Mouse (Mus musculus) limb, embryonic 13.5 days (tissue): ENCODE data around the gene Mbd6. TPM values are rescaled to one million over a fixed set of nuclear protein-coding genes. Genes with fewer than 3 reads are reported as not detected.

Experiments
- ATAC-seq: fragments of 200-750 bp; cut with Nextera tagmentation; 2 replicates; pipeline ENCODE4 v1.8.0; 2017; ENCODE audit warnings: low read depth, moderate number of reproducible peaks, moderate TSS enrichment; ENCODE audit not compliant: low FRiP score
- H3K27ac ChIP-seq: fragments of 300-500 bp; sonication (generic); 2 replicates; pipeline ENCODE4 v1.5.1; 2015; ENCODE audit warnings: inconsistent platforms, mild to moderate bottlenecking, moderate library complexity
- H3K27me3 ChIP-seq: fragments of 300-500 bp; sonication (generic); 2 replicates; pipeline ENCODE4 v1.6.1; 2015; ENCODE audit warnings: mild to moderate bottlenecking, inconsistent platforms
- H3K36me3 ChIP-seq: fragments of 300-500 bp; sonication (generic); 2 replicates; pipeline ENCODE4 v1.6.1; 2015; ENCODE audit warnings: inconsistent platforms, mild to moderate bottlenecking, moderate library complexity
- H3K4me1 ChIP-seq: fragments of 300-500 bp; sonication (generic); 2 replicates; pipeline ENCODE4 v1.6.1; 2015; ENCODE audit warnings: inconsistent platforms
- H3K4me2 ChIP-seq: fragments of 300-500 bp; sonication (generic); replicated peaks from 2 replicates; pipeline ENCODE4 v1.6.1; 2015; ENCODE audit warnings: inconsistent platforms, mild to moderate bottlenecking, moderate library complexity
- H3K4me3 ChIP-seq: fragments of 300-500 bp; sonication (generic); 2 replicates; pipeline ENCODE4 v1.5.1; 2015; ENCODE audit warnings: moderate library complexity, mild to moderate bottlenecking, inconsistent platforms
- H3K9ac ChIP-seq: fragments of 300-500 bp; sonication (generic); 2 replicates; pipeline ENCODE4 v1.6.1; 2015; ENCODE audit warnings: mild to moderate bottlenecking, inconsistent platforms
- H3K9me3 ChIP-seq: fragments of 300-500 bp; sonication (generic); 2 replicates; pipeline ENCODE4 v1.6.1; 2016; ENCODE audit warnings: inconsistent platforms
- WGBS: fragments of 180-500 bp; shearing (Covaris S2); methylation state at CpG from one replicate; pipeline ENCODE4 v1.1.7; 2015; 5-methylcytosine and 5-hydroxymethylcytosine counted together
- polyA plus RNA-seq: library from polyadenylated mRNA; unstranded; fragments of >200 nt; fragmentation: Nextera tagmentation; extraction: Ambion mirVana; gene quantifications from 2 replicates; pipeline ENCODE4 v1.2.1, GENCODE M21; 2015

Gene Mbd6
- polyA plus RNA-seq, result 15.0 and 16.7 TPM in 2 replicates

DNA sequence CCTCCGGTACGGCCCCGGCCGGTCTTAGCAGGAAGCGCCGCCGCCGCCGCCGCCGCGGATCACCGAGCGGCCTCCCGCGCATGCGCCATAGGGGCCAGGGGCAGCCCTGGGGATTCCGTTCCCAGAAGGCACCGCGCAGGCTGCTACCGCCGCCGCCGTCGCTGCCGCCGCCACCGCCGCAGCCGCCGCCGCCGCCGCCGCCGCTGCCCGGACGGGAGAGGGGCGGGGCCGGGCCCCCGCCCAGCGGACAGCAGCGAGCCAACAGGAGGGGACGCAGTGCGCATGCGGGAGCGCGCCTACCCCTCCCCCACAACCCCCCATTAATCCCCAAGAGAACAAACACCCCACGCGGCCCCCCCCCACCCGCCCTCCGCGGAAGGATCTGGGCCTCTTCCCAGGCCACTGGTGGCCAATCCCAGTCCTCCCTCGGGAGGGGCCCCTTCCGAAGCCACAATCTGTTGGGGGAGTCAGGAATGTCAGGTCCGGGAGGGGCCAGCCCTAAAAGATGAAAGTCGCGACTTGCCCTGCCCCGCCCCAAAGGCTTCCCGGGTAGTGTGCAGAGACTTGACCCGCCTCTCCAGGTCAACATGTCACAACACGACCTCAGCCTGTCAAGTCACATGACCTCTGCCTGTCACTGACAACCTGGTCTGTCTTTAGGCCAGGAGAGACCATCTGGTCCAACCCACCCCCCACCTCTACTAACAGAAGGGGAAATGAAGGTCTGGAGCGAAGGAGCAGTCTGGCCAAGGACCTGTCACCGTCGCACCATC lies at the start of gene Mbd6:
Mbd6 (minus strand) TSS at position 219 of the 773 bp plus-strand sequence.
- H3K9ac ChIP-seq, result peak within 1 kb of the TSS; percentile 82
- ATAC-seq, result peak; percentile 12
- no peaks in the 10 kb centered on the region for H3K9me3 ChIP-seq
- H3K4me2 ChIP-seq, result peak within 1 kb of the TSS; percentile 95
- under 1% methylated on average over 31 of the region's 65 CpGs for WGBS
- peaks cover 61% of the 10 kb centered on the region for H3K4me1 ChIP-seq
- H3K4me3 ChIP-seq, result peak within 1 kb of the TSS; percentile 70
- peaks cover 46% of the 10 kb centered on the region for H3K36me3 ChIP-seq
- H3K27ac ChIP-seq, result peak within 1 kb of the TSS; percentile 98
- H3K27me3 ChIP-seq, result no peaks in the 10 kb centered on the region

GRCm38 (mm10) chr10:127337536-127338099 lies 48.8 kb upstream of the Mbd6 start:
- WGBS, result 78% methylated on average over 6 of the region's 6 CpGs
- Histone ChIP-seq H3K4me2 (no peak overlapping the region), H3K4me1 (peaks cover 29% of the 10 kb centered on the region), H3K27me3 (no peaks in the 10 kb centered on the region), H3K4me3 (no peak overlapping the region), H3K9ac (no peak overlapping the region), H3K36me3 (peaks cover 44% of the 10 kb centered on the region), H3K9me3 (no peaks in the 10 kb centered on the region), H3K27ac (no peak overlapping the region)
- no peak for ATAC-seq

GRCm38 (mm10) chr10:127336952-127337351 lies 48.1 kb upstream of the Mbd6 start:
- Histone ChIP-seq H3K27me3 (no peaks in the 10 kb centered on the region), H3K4me2 (no peak overlapping the region), H3K9ac (no peak overlapping the region), H3K4me1 (peaks cover 25% of the 10 kb centered on the region), H3K9me3 (no peaks in the 10 kb centered on the region), H3K36me3 (peaks cover 51% of the 10 kb centered on the region), H3K4me3 (no peak overlapping the region), H3K27ac (no peak overlapping the region)
- 70% methylated on average over 5 of the region's 5 CpGs for WGBS
- ATAC-seq, result no peak

- peaks cover 13% of the 10 kb centered on the region for H3K4me1 ChIP-seq
- no peaks in the 10 kb centered on the region for H3K9me3 ChIP-seq
- ATAC-seq, result no peak
- H3K9ac ChIP-seq, result no peak overlapping the region
- no peak overlapping the region for H3K4me3 ChIP-seq
- peaks cover 68% of the 10 kb centered on the region for H3K36me3 ChIP-seq
- WGBS, result 76% methylated on average over 1 of the region's 1 CpGs
- H3K27me3 ChIP-seq, result 0 out of 2 replicates have a peak, but pooled peaks cover 5% of the 10 kb centered on the region
- H3K27ac ChIP-seq, result no peak overlapping the region
- no peak overlapping the region for H3K4me2 ChIP-seq
These were observed 46.5 kb upstream of the Mbd6 start for GRCm38 (mm10) chr10:127335271-127335670.

- peaks cover 3% of the 10 kb centered on the region; the same call in 1 of the 2 replicates for H3K4me1 ChIP-seq
- H3K27ac ChIP-seq, result no peak overlapping the region
- 75% methylated on average over 5 of the region's 5 CpGs for WGBS
- H3K27me3 ChIP-seq, result peaks cover 16% of the 10 kb centered on the region
- no peak overlapping the region for H3K4me3 ChIP-seq
- H3K9ac ChIP-seq, result no peak overlapping the region
- H3K36me3 ChIP-seq, result peaks cover 72% of the 10 kb centered on the region
- H3K9me3 ChIP-seq, result no peaks in the 10 kb centered on the region
- ATAC-seq, result no peak
- no peak overlapping the region for H3K4me2 ChIP-seq
These were observed 44.3 kb upstream of the Mbd6 start for GRCm38 (mm10) chr10:127333152-127333551.

GRCm38 (mm10) chr10:127332211-127332874 lies 43.5 kb upstream of the Mbd6 start:
- no peak overlapping the region for H3K27ac ChIP-seq
- 43% methylated on average over 31 of the region's 31 CpGs for WGBS
- H3K27me3 ChIP-seq, result peaks cover 24% of the 10 kb centered on the region
- ATAC-seq, result no peak
- H3K9ac ChIP-seq, result no peak overlapping the region
- H3K4me3 ChIP-seq, result no peak overlapping the region
- H3K36me3 ChIP-seq, result peaks cover 65% of the 10 kb centered on the region
- 0 out of 2 replicates have a peak overlapping the region, but pooled peaks have one; percentile 16 for H3K4me2 ChIP-seq
- H3K9me3 ChIP-seq, result no peaks in the 10 kb centered on the region
- no peaks in the 10 kb centered on the region for H3K4me1 ChIP-seq

DNA sequence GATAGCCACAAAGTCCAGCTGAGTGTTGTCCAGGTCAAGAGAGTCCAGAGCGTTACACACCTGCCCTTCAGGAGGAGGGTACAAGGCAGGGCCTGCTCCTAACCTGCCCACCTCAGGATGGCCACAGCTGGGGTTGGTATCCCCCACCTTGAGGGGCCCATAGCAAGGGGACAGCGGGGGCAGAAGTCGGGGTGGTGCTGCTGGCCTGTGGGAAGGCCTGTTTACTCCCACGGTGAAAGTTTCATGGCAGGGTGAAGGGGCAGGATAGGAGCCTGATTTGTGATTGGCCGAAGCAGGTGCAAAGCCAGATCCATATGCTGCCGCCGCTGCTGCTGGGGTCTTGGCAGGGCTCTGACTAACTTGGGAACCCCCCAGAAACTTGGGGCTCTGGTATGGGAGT lies 41.4 kb upstream of the Mbd6 start:
- H3K4me3 ChIP-seq, result no peak overlapping the region
- 82% methylated on average over 7 of the region's 7 CpGs for WGBS
- no peak overlapping the region for H3K27ac ChIP-seq
- no peak overlapping the region for H3K9ac ChIP-seq
- H3K4me1 ChIP-seq, result peaks cover 16% of the 10 kb centered on the region
- H3K27me3 ChIP-seq, result peaks cover 45% of the 10 kb centered on the region
- H3K9me3 ChIP-seq, result no peaks in the 10 kb centered on the region
- H3K4me2 ChIP-seq, result no peak overlapping the region
- no peak for ATAC-seq
- H3K36me3 ChIP-seq, result peaks cover 48% of the 10 kb centered on the region

DNA sequence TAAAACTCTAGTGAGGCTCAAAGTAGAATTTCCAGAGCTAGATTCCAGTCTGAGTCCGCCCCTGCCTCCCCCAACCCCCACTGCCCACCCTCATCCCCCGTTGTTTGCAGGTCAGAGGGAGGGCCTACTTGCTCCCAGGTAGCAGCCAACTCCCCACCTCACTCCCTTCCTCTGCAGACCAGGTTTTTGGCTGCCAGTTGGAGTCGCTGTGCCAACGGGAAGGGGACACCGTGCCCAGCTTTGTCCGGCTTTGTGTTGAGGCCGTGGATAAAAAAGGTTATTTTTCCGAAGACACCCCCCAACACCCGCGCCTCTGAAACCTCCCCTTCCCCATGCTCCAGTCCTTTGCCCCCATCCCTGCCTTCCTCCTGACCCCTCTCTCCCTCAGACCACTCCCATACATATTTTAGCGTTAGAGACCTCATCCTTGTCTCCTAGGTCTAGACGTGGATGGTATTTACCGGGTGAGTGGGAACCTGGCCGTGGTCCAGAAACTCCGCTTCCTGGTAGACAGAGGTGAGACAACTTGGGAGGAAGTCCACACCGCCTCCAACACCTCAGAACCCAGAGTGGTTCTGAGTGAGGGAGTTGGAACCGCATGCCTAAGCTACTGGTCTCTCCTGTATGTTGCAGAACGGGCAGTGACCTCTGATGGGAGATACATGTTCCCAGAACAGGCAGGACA lies 38.8 kb upstream of the Mbd6 start:
- peaks cover 27% of the 10 kb centered on the region for H3K36me3 ChIP-seq
- H3K4me2 ChIP-seq, result peak overlapping the region; percentile 96; the same call in 1 of the 2 replicates
- 47% methylated on average over 18 of the region's 18 CpGs for WGBS

GRCm38 (mm10) chr10:127326828-127327227 lies 38.0 kb upstream of the Mbd6 start:
- no peaks in the 10 kb centered on the region for H3K9me3 ChIP-seq
- WGBS, result 7% methylated on average over 29 of the region's 29 CpGs
- H3K4me2 ChIP-seq, result peak overlapping the region; percentile 96
- peak overlapping the region; percentile 56 for H3K4me3 ChIP-seq
- H3K9ac ChIP-seq, result peak overlapping the region; percentile 76
- ATAC-seq, result no peak
- peaks cover 65% of the 10 kb centered on the region for H3K27me3 ChIP-seq
- peaks cover 16% of the 10 kb centered on the region for H3K4me1 ChIP-seq
- peaks cover 20% of the 10 kb centered on the region for H3K36me3 ChIP-seq
- H3K27ac ChIP-seq, result no peak overlapping the region

More for the DNA sequence above, 38.8 kb upstream of the Mbd6 start:
- ATAC-seq, result no peak
- H3K9me3 ChIP-seq, result no peaks in the 10 kb centered on the region
- H3K4me1 ChIP-seq, result peaks cover 16% of the 10 kb centered on the region
- H3K4me3 ChIP-seq, result peak overlapping the region; percentile 56; the same call in 1 of the 2 replicates
- no peak overlapping the region for H3K27ac ChIP-seq
- H3K27me3 ChIP-seq, result peaks cover 59% of the 10 kb centered on the region
- no peak overlapping the region for H3K9ac ChIP-seq

GRCm38 (mm10) chr10:127326017-127326801 lies 37.4 kb upstream of the Mbd6 start:
- under 1% methylated on average over 52 of the region's 54 CpGs for WGBS
- Histone ChIP-seq H3K4me1 (peaks cover 16% of the 10 kb centered on the region), H3K9me3 (no peaks in the 10 kb centered on the region), H3K9ac (peak overlapping the region; percentile 76), H3K27me3 (peaks cover 60% of the 10 kb centered on the region), H3K36me3 (peaks cover 13% of the 10 kb centered on the region), H3K27ac (no peak overlapping the region), H3K4me3 (peak overlapping the region; percentile 56), H3K4me2 (peak overlapping the region; percentile 96)
- peak; percentile 35; the same call in 1 of the 2 replicates for ATAC-seq

DNA sequence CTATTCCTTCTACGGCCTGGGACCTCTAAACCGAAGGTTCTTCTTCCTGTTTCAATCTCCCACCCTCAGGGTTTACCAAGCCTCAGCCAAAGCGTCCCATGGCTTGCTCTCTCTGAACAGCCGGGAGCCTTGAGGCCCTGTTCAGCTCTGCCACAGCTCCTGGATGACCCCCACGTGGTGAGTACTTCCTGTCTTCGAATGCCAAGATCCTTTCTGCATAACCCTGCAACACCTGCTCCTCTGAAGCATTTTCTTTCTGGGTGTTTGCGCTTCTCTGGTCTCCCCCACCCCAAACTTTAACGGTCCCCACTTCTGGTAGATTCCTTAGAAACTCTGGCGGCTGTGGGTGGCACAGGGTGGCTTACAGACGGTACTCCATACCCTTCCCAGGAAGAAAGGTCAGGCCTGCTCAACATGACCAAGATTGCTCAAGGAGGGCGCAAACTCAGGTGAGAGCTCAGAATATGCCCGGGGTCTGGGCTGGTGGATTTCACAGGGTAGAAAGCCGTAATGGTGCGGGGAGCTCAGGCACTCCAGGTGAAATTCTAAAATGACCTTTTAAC lies 36.7 kb upstream of the Mbd6 start:
- Histone ChIP-seq H3K9me3 (no peaks in the 10 kb centered on the region), H3K4me1 (peaks cover 16% of the 10 kb centered on the region), H3K4me2 (peak overlapping the region; percentile 96), H3K27me3 (peaks cover 60% of the 10 kb centered on the region), H3K27ac (no peak overlapping the region), H3K9ac (peak overlapping the region; percentile 76), H3K36me3 (peaks cover 7% of the 10 kb centered on the region), H3K4me3 (peak overlapping the region; percentile 56)
- WGBS, result 27% methylated on average over 14 of the region's 14 CpGs
- no peak for ATAC-seq
